Mouse (Mus musculus) limb, embryonic 11.5 days (tissue): ENCODE measurements around the gene Epb41l2. TPM values are rescaled to one million over a fixed set of nuclear protein-coding genes. Genes with fewer than 3 reads are reported as not detected.

Experiments
- ATAC-seq: fragments of 200-750 bp; cut with Nextera tagmentation; 2 replicates; pipeline ENCODE4 v1.8.0; 2017; ENCODE audit warnings: low read depth; ENCODE audit not compliant: insufficient number of reproducible peaks, low FRiP score, low TSS enrichment
- DNase-seq: peaks from one replicate; pipeline ENCODE4 v3.0.0-alpha.2; 2015; ENCODE audit warnings: low spot score
- H3K27ac ChIP-seq: fragments of 300-500 bp; sonication (generic); replicated peaks from 2 replicates; pipeline ENCODE4 v1.5.1; 2014; ENCODE audit warnings: low read depth, mild to moderate bottlenecking, low read length
- H3K27me3 ChIP-seq: fragments of 300-500 bp; sonication (generic); 2 replicates; pipeline ENCODE4 v1.6.1; 2014; ENCODE audit warnings: mild to moderate bottlenecking, low read length, mixed read lengths; ENCODE audit not compliant: control insufficient read depth, insufficient read depth
- H3K36me3 ChIP-seq: fragments of 300-500 bp; sonication (generic); 2 replicates; pipeline ENCODE4 v1.6.1; 2014; ENCODE audit warnings: mild to moderate bottlenecking, low read length, moderate library complexity, mixed read lengths; ENCODE audit not compliant: control insufficient read depth, insufficient read depth
- H3K4me1 ChIP-seq: fragments of 300-500 bp; sonication (generic); 2 replicates; pipeline ENCODE4 v1.6.1; 2014; ENCODE audit warnings: low read length, mixed read lengths; ENCODE audit not compliant: control insufficient read depth, insufficient read depth
- H3K4me2 ChIP-seq: fragments of 300-500 bp; sonication (generic); 2 replicates; pipeline ENCODE4 v1.6.1; 2014; ENCODE audit warnings: low read depth, mild to moderate bottlenecking, moderate library complexity; ENCODE audit not compliant: severe bottlenecking
- H3K4me3 ChIP-seq: fragments of 300-500 bp; sonication (generic); 2 replicates; pipeline ENCODE4 v1.5.1; 2014; ENCODE audit warnings: low read depth, low read length
- H3K9ac ChIP-seq: fragments of 300-500 bp; sonication (generic); 2 replicates; pipeline ENCODE4 v1.6.1; 2014; ENCODE audit warnings: mild to moderate bottlenecking, low read length
- H3K9me3 ChIP-seq: fragments of 300-500 bp; sonication (generic); 2 replicates; pipeline ENCODE4 v1.6.1; 2016; ENCODE audit warnings: low read length; ENCODE audit not compliant: control insufficient read depth
- WGBS: fragments of 180-500 bp; shearing (Covaris S2); extraction: QIAGEN DNeasy Blood & Tissue Kit; methylation state at CpG from one replicate; pipeline ENCODE4 v1.1.7; 2014; 5-methylcytosine and 5-hydroxymethylcytosine counted together
- polyA plus RNA-seq: library from polyadenylated mRNA; unstranded; fragments of >200 nt; fragmentation: Nextera tagmentation; extraction: Ambion mirVana; gene quantifications from 2 replicates; pipeline ENCODE4 v1.2.1, GENCODE M21; 2014

Epb41l2 gene
- polyA plus RNA-seq, 1 experiment from 2014 or later, result 91.6 TPM

- WGBS, result 92% methylated on average over 5 of the region's 5 CpGs
- ATAC-seq (no peak), DNase-seq (no peak)
- H3K27me3 ChIP-seq, result no peaks in the 10 kb centered on the region
- H3K9me3 ChIP-seq, result no peaks in the 10 kb centered on the region
- H3K36me3 ChIP-seq, result no peaks in the 10 kb centered on the region
- no peak overlapping the region for H3K4me3 ChIP-seq
- H3K4me1 ChIP-seq, result peaks cover 11% of the 10 kb centered on the region
- H3K27ac ChIP-seq, result no peak overlapping the region
- H3K4me2 ChIP-seq, result no peak overlapping the region
- no peak overlapping the region for H3K9ac ChIP-seq
Observed at GRCm38 (mm10) chr10:25428658-25429057, 69.1 kb downstream of the Epb41l2 start.

GRCm38 (mm10) chr10:25429346-25429745, 69.7 kb downstream of the Epb41l2 start:
- H3K36me3 ChIP-seq, result no peaks in the 10 kb centered on the region
- H3K9ac ChIP-seq, result no peak overlapping the region
- peaks cover 12% of the 10 kb centered on the region for H3K4me1 ChIP-seq
- DNase-seq (no peak), ATAC-seq (no peak)
- no peaks in the 10 kb centered on the region for H3K9me3 ChIP-seq
- 88% methylated on average over 4 of the region's 4 CpGs for WGBS
- H3K4me2 ChIP-seq, result no peak overlapping the region
- H3K27ac ChIP-seq, result no peak overlapping the region
- H3K4me3 ChIP-seq, result no peak overlapping the region
- H3K27me3 ChIP-seq, result no peaks in the 10 kb centered on the region

GRCm38 (mm10) chr10:25430862-25431261, 71.3 kb downstream of the Epb41l2 start:
- H3K4me1 ChIP-seq, result peaks cover 15% of the 10 kb centered on the region
- no peak overlapping the region for H3K4me3 ChIP-seq
- H3K27ac ChIP-seq, result no peak overlapping the region
- H3K9me3 ChIP-seq, result no peaks in the 10 kb centered on the region
- 47% methylated on average over 6 of the region's 6 CpGs for WGBS
- H3K36me3 ChIP-seq, result no peaks in the 10 kb centered on the region
- no peak for ATAC-seq
- DNase-seq, result no peak
- no peak overlapping the region for H3K4me2 ChIP-seq
- H3K27me3 ChIP-seq, result no peaks in the 10 kb centered on the region
- no peak overlapping the region; the same call in 1 of the 2 replicates for H3K9ac ChIP-seq

GRCm38 (mm10) chr10:25432351-25432750, 72.8 kb downstream of the Epb41l2 start:
- DNase-seq, result no peak
- H3K9me3 ChIP-seq, result no peaks in the 10 kb centered on the region
- no peaks in the 10 kb centered on the region for H3K27me3 ChIP-seq
- H3K4me1 ChIP-seq, result peaks cover 15% of the 10 kb centered on the region
- ATAC-seq, result no peak
- no peak overlapping the region for H3K4me3 ChIP-seq
- 52% methylated on average over 10 of the region's 10 CpGs for WGBS
- no peaks in the 10 kb centered on the region for H3K36me3 ChIP-seq
- H3K4me2 ChIP-seq, result no peak overlapping the region
- no peak overlapping the region for H3K9ac ChIP-seq
- H3K27ac ChIP-seq, result no peak overlapping the region

- WGBS, result 51% methylated on average over 5 of the region's 5 CpGs
- Histone ChIP-seq H3K9ac (no peak overlapping the region), H3K36me3 (no peaks in the 10 kb centered on the region), H3K27ac (no peak overlapping the region), H3K4me3 (no peak overlapping the region), H3K9me3 (no peaks in the 10 kb centered on the region), H3K4me1 (peaks cover 12% of the 10 kb centered on the region), H3K4me2 (no peak overlapping the region), H3K27me3 (no peaks in the 10 kb centered on the region)
- ATAC-seq (no peak), DNase-seq (no peak)
Observed at GRCm38 (mm10) chr10:25432938-25433337, 73.3 kb downstream of the Epb41l2 start.

- no peaks in the 10 kb centered on the region for H3K27me3 ChIP-seq
- ATAC-seq (no peak), DNase-seq (no peak)
- no peak overlapping the region for H3K9ac ChIP-seq
- WGBS, result 21% methylated on average over 3 of the region's 3 CpGs
- H3K4me3 ChIP-seq, result no peak overlapping the region
- H3K27ac ChIP-seq, result no peak overlapping the region
- H3K9me3 ChIP-seq, result no peaks in the 10 kb centered on the region
- no peaks in the 10 kb centered on the region for H3K36me3 ChIP-seq
- H3K4me1 ChIP-seq, result peaks cover 14% of the 10 kb centered on the region
- no peak overlapping the region for H3K4me2 ChIP-seq
Observed at GRCm38 (mm10) chr10:25433524-25433923, 73.9 kb downstream of the Epb41l2 start.

- Histone ChIP-seq H3K9me3 (no peaks in the 10 kb centered on the region), H3K9ac (no peak overlapping the region), H3K36me3 (no peaks in the 10 kb centered on the region), H3K4me3 (no peak overlapping the region), H3K27me3 (no peaks in the 10 kb centered on the region), H3K27ac (no peak overlapping the region), H3K4me2 (no peak overlapping the region), H3K4me1 (peaks cover 14% of the 10 kb centered on the region)
- 83% methylated on average over 13 of the region's 13 CpGs for WGBS
- no peak for DNase-seq
- no peak for ATAC-seq
Observed at GRCm38 (mm10) chr10:25434358-25435044, 74.9 kb downstream of the Epb41l2 start.

- no peak overlapping the region for H3K9ac ChIP-seq
- H3K9me3 ChIP-seq, result no peaks in the 10 kb centered on the region
- no peaks in the 10 kb centered on the region for H3K36me3 ChIP-seq
- peaks cover 5% of the 10 kb centered on the region; the same call in 1 of the 2 replicates for H3K4me1 ChIP-seq
- peak overlapping the region; percentile 22; the same call in 1 of the 2 replicates for H3K27ac ChIP-seq
- H3K27me3 ChIP-seq, result no peaks in the 10 kb centered on the region
- H3K4me2 ChIP-seq, result no peak overlapping the region
- DNase-seq (no peak), ATAC-seq (no peak)
- H3K4me3 ChIP-seq, result no peak overlapping the region
- WGBS, result 64% methylated on average over 6 of the region's 6 CpGs
Observed at GRCm38 (mm10) chr10:25436703-25437401, 77.3 kb downstream of the Epb41l2 start.
